Mouse (Mus musculus) heart, embryonic 12.5 days (tissue): Measurements from ENCODE around the gene Bace1. TPM values are rescaled to one million over a fixed set of nuclear protein-coding genes. Genes with fewer than 3 reads are reported as not detected.

ENCODE experiments used
- ATAC-seq: fragments of 200-750 bp; cut with Nextera tagmentation; 2 replicates; pipeline ENCODE4 v1.8.0; 2017; ENCODE audit warnings: moderate TSS enrichment, moderate library complexity; ENCODE audit not compliant: insufficient number of reproducible peaks, low FRiP score
- H3K27ac ChIP-seq: fragments of 300-500 bp; sonication (generic); 2 replicates; pipeline ENCODE4 v1.5.1; 2016; ENCODE audit warnings: mild to moderate bottlenecking, moderate library complexity; ENCODE audit not compliant: poor library complexity, severe bottlenecking
- H3K27me3 ChIP-seq: fragments of 300-500 bp; sonication (generic); replicated peaks from 2 replicates; pipeline ENCODE4 v1.6.1; 2016; ENCODE audit warnings: mild to moderate bottlenecking, moderate library complexity
- H3K36me3 ChIP-seq: fragments of 300-500 bp; sonication (generic); 2 replicates; pipeline ENCODE4 v1.6.1; 2016; ENCODE audit warnings: mild to moderate bottlenecking, moderate library complexity
- H3K4me1 ChIP-seq: fragments of 300-500 bp; sonication (generic); replicated peaks from 2 replicates; pipeline ENCODE4 v1.6.1; 2016; ENCODE audit warnings: mild to moderate bottlenecking
- H3K4me2 ChIP-seq: fragments of 300-500 bp; sonication (generic); 2 replicates; pipeline ENCODE4 v1.6.1; 2016; ENCODE audit warnings: mild to moderate bottlenecking, moderate library complexity
- H3K4me3 ChIP-seq: fragments of 300-500 bp; sonication (generic); 2 replicates; pipeline ENCODE4 v1.5.1; 2016; ENCODE audit warnings: mild to moderate bottlenecking
- H3K9ac ChIP-seq: fragments of 300-500 bp; sonication (generic); 2 replicates; pipeline ENCODE4 v1.6.1; 2016; ENCODE audit warnings: mild to moderate bottlenecking, moderate library complexity
- H3K9me3 ChIP-seq: fragments of 300-500 bp; sonication (generic); replicated peaks from 2 replicates; pipeline ENCODE4 v1.6.1; 2016; ENCODE audit warnings: mild to moderate bottlenecking, moderate library complexity
- WGBS: fragments of 180-500 bp; shearing (Covaris S2); methylation state at CpG from one replicate; pipeline ENCODE4 v1.1.7; 2016; 5-methylcytosine and 5-hydroxymethylcytosine counted together
- polyA plus RNA-seq: library from polyadenylated mRNA; unstranded; fragments of >200 nt; fragmentation: Nextera tagmentation; extraction: Ambion mirVana; gene quantifications from 2 replicates; pipeline ENCODE4 v1.2.1, GENCODE M21; 2016

The Bace1 gene
- polyA plus RNA-seq, 1 experiment from 2014 or later: 21.4 TPM

DNA sequence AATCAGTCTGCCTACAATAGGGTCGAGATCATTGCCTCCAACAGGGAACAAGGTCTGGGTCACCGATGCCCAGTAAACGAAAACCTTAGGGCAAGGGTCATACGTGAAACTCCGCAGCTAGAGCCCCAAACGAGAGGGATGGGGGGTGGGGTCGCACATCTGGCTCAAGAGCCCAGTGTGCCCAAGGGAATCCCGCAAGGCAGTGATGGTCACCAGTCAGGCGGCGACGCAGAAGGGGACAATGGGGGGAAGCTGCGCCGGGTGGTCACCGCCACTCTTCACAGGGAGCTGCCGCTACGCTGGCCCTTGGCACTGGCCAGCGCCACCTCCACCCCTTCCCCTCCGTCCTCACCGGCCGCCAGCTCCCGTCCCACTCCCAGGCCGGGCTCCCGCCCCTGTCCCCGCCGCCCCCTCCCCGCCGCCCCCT lies 67.4 kb downstream of the Bace1 start:
- Histone ChIP-seq H3K9me3 (no peaks in the 10 kb centered on the region), H3K9ac (peak overlapping the region; percentile 97), H3K4me1 (peaks cover 21% of the 10 kb centered on the region), H3K4me2 (peak overlapping the region; percentile 80), H3K4me3 (peak overlapping the region; percentile 95), H3K36me3 (peaks cover 38% of the 10 kb centered on the region), H3K27me3 (no peaks in the 10 kb centered on the region), H3K27ac (peak overlapping the region; percentile 96)
- WGBS: 0% methylated on average over 19 of the region's 27 CpGs
- ATAC-seq: peak; percentile 57

DNA sequence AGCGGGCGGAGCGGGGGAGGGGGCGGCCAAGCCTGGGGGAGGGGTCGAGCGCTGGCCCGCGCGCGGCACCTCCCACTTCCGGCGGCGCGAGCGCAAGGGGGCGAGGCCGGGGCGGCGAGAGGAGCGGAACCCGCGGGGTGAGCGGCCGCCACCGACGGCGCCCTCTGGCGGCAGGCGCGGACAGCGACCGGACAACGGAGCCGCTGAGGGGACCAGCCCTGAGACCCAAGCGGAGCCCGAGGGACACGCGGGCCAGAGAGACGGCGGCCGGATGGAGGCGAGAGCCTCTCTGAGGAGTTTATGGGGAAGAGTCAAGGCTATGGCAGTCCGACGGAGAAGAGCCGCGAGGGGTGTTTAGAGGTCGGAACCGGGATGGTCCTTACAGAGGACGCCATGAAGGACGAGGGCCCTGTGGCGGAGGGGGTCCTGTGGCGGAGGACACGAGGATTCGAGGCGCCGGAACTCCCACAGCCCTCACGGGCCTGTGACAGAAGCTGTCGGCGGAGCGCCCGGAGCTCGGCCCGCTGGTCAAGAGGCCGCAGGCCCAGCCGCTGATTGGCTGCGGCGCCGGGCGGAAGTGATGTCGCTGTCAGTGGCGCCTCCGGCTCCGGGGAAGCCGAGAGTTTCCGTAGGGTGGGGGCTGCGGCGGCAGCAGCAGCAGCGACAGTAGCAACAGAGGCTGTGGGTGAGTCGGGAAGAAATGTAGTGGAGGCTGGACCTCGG lies 68.1 kb downstream of the Bace1 start, which contains the start of the genes Pcsk7 and Rnf214:
Gene Pcsk7, plus strand, starts transcription at position 143 of the 723 bp plus-strand sequence.
Gene Rnf214, minus strand, starts transcription at position 557 of the 723 bp plus-strand sequence.
- WGBS: under 1% methylated on average over 79 of the region's 80 CpGs
- peak within 1 kb of the TSS; percentile 96 for H3K27ac ChIP-seq
- peaks cover 45% of the 10 kb centered on the region for H3K36me3 ChIP-seq
- peak; percentile 95 for ATAC-seq
- H3K27me3 ChIP-seq: no peaks in the 10 kb centered on the region
- H3K9me3 ChIP-seq: no peaks in the 10 kb centered on the region
- peak within 1 kb of the TSS; percentile 95 for H3K4me3 ChIP-seq
- H3K4me2 ChIP-seq: peak within 1 kb of the TSS; percentile 80
- peaks cover 21% of the 10 kb centered on the region for H3K4me1 ChIP-seq
- H3K9ac ChIP-seq: peak within 1 kb of the TSS; percentile 97

DNA sequence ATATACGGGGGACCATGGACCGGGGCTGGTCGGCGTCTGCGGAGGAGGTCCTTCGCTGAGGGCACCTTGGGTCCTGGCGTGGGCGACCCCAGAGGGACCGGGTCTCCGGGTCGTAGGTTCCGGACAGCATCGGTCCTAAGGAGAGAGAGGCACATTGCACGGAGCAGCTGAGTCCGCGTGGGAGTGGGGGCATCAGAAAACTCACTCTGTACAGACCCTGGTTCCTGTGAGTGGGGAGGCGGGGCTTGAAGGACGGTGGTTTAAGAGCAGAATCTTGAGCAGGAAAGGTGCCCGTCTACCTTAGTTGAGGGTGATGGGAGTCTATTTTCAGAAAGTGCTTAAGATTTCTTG lies 68.7 kb downstream of the Bace1 start:
- Histone ChIP-seq H3K27me3 (no peaks in the 10 kb centered on the region), H3K4me2 (peak overlapping the region; percentile 80), H3K36me3 (peaks cover 46% of the 10 kb centered on the region), H3K9ac (peak overlapping the region; percentile 97), H3K9me3 (no peaks in the 10 kb centered on the region), H3K27ac (peak overlapping the region; percentile 96), H3K4me3 (peak overlapping the region; percentile 95), H3K4me1 (peaks cover 21% of the 10 kb centered on the region)
- WGBS: 0% methylated on average over 19 of the region's 19 CpGs
- peak; percentile 29 for ATAC-seq

DNA sequence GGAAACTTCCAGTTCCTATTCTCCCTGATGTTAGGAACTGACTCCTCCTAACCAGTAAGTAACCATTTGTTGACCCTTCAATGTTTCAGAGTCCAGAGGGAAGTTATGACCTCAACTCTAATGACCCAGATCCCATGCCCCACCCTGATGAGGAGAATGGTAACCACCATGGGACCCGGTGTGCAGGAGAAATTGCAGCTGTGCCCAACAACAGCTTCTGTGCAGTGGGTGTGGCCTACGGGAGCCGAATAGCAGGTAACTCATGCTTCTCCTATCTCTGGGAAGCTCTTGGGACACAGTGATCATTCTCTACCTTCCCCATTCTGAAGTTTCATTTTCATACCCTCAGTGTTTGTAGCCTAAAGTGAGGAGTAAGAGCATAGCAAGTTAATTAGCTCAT lies 72.6 kb downstream of the Bace1 start:
- Histone ChIP-seq H3K9ac (no peak overlapping the region), H3K27me3 (no peaks in the 10 kb centered on the region), H3K27ac (no peak overlapping the region), H3K4me3 (no peak overlapping the region), H3K4me2 (no peak overlapping the region), H3K36me3 (peaks cover 72% of the 10 kb centered on the region), H3K9me3 (no peaks in the 10 kb centered on the region), H3K4me1 (peaks cover 10% of the 10 kb centered on the region)
- 86% methylated on average over 3 of the region's 3 CpGs for WGBS
- ATAC-seq: no peak

DNA sequence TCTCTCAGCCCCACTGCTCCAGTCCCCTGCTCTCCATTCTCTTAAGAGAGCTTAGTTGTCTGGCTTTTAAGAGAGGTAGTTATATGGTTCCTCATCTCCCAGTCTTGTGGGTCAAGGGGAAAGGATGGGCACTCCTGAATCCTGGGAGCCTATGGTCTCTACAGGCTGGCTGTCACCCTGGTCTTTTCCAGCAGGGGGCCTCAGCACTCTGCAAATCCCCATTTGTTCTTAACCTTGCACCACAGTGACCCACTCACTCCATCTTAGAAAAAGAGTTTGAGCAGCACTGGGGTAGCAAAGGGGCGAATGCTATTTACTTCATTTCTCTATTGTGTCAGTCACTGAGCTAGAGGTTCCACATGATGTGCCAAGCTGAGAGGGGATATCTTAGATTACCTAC lies 73.3 kb downstream of the Bace1 start:
- Histone ChIP-seq H3K4me1 (peaks cover 10% of the 10 kb centered on the region), H3K4me2 (no peak overlapping the region), H3K27ac (no peak overlapping the region), H3K27me3 (no peaks in the 10 kb centered on the region), H3K9ac (no peak overlapping the region), H3K9me3 (no peaks in the 10 kb centered on the region), H3K36me3 (peaks cover 79% of the 10 kb centered on the region), H3K4me3 (no peak overlapping the region)
- ATAC-seq: no peak
- 53% methylated on average over 1 of the region's 1 CpGs for WGBS

Other genes starting within 250 kb of the Bace1 start
- gene Cep164, start 9.9 kb upstream of the Bace1 start, polyA plus RNA-seq: 14.3 and 19.0 TPM in 2 replicates
- gene Pcsk7, start 67.9 kb downstream of the Bace1 start, polyA plus RNA-seq: 19.4 and 19.7 TPM in 2 replicates
- gene Rnf214, start 68.3 kb downstream of the Bace1 start, polyA plus RNA-seq: 43.6 and 45.0 TPM in 2 replicates
- 236 and 253 TPM in 2 replicates for gene Tagln, start 97.5 kb downstream of the Bace1 start, polyA plus RNA-seq
- gene Sidt2, start 116.7 kb downstream of the Bace1 start, polyA plus RNA-seq: 48.5 and 53.5 TPM in 2 replicates
- gene Pafah1b2, start 174.1 kb downstream of the Bace1 start, polyA plus RNA-seq: 173 and 175 TPM in 2 replicates
- 13.9 and 15.0 TPM in 2 replicates for gene Sik3, start 174.2 kb downstream of the Bace1 start, polyA plus RNA-seq